Comparison of ENCODE assay signal across 15 mouse cellular contexts in the genomic region with DNA sequence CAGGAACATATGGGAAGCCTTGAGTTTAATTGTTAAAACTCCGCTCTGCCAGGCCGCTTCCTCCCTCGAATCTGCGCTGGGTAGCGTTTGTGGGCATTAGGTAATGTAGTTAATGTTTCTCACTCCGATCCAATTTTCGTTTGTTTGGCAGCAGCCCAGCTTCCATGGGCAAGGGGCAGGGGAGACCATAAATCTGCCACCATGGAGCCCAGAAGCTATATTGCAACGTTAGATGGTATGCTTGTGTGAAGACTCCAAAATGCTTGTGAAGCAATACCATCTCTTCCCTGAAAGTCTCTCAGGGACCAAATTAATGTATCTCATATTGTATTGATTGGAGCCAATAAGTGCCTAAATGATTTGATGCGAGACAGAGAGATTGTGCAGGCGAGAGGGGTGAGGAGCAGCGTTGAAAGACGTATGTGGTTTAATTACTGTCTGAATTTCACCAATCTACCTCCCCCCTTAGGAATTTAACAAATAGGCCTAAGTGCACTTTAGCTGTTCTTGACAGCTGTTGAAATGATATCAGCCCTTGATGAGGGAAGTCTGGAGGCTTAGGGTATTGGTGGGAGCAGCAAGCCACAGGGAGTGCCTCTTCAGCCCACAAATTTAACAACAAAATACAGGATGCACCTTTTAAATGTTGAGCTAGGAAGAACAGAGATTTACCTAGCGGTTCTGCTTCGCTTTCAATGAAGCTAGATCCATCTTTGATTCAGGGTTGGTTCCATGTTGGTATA.
DNase-seq lines count a peak whose midpoint lies in the region; ATAC-seq and TF ChIP-seq lines count a peak whose summit lies in the region.
"Had no signal": no experiment of that assay in that cellular context is flagged by ENCODE, and none has a peak within 500 bp of the region (broad histone marks: within the 10 kb centered on the region; RNA-seq: fewer than 3 reads in every experiment).

No protein-coding gene starts in this region.

- H3K9ac ChIP-seq in forebrain, embryonic 16.5 days (replicated peaks; ENCODE audit: low read depth, low read length): no peak overlapping the region
- no peak overlapping the region for H3K9ac ChIP-seq in forebrain, embryonic 15.5 days (replicated peaks)
- no peak overlapping the region for H3K9ac ChIP-seq in lung, embryonic 16.5 days (ENCODE audit: low read length)
- H3K9ac ChIP-seq in lung, postnatal 0 days (replicated peaks; ENCODE audit: low read depth): no peak overlapping the region
- H3K9ac ChIP-seq: liver, embryonic 14.5 days had no signal

- no peak overlapping the region for H3K4me2 ChIP-seq in forebrain, embryonic 16.5 days (ENCODE audit: low read length)
- no peak overlapping the region for H3K4me2 ChIP-seq in forebrain, embryonic 15.5 days (replicated peaks)
- no peak overlapping the region for H3K4me2 ChIP-seq in lung, embryonic 16.5 days (ENCODE audit: low read depth, low read length)
- no peak overlapping the region for H3K4me2 ChIP-seq in lung, postnatal 0 days (replicated peaks; ENCODE audit: low read depth, low read length)

- no peak for DNase-seq in lung, postnatal 0 days (ENCODE audit: low spot score)
- peak; percentile 14 for DNase-seq in hindlimb bud, embryonic 11.5 days (ENCODE audit: extremely low spot score, low read depth, low spot score)
- DNase-seq in urinary bladder, postnatal 10 days (ENCODE audit: low spot score): no peak
- no peak for DNase-seq in cerebellum, postnatal 14 days
- DNase-seq: adrenal gland, postnatal 10 days; B cell, adult 2 months; heart, postnatal 10 days; kidney, adult 18-20 months; lung, postnatal 4 days; thymus, postnatal 36 days had no signal

- H3K27me3 ChIP-seq in forebrain, embryonic 16.5 days (replicated peaks; ENCODE audit: control insufficient read depth, insufficient read depth, low read length): no peaks in the 10 kb centered on the region
- no peaks in the 10 kb centered on the region for H3K27me3 ChIP-seq in forebrain, embryonic 15.5 days
- H3K27me3 ChIP-seq in lung, embryonic 16.5 days (ENCODE audit: control insufficient read depth, insufficient read depth, low read depth, low read length): no peaks in the 10 kb centered on the region
- no peaks in the 10 kb centered on the region for H3K27me3 ChIP-seq in lung, postnatal 0 days (replicated peaks; ENCODE audit: insufficient read depth, low read length)

- H3K27ac ChIP-seq in forebrain, embryonic 16.5 days (ENCODE audit: low read length): no peak overlapping the region
- H3K27ac ChIP-seq in forebrain, embryonic 15.5 days (replicated peaks): no peak overlapping the region
- H3K27ac ChIP-seq in lung, embryonic 16.5 days (ENCODE audit: low read length): no peak overlapping the region
- H3K27ac ChIP-seq in lung, postnatal 0 days (ENCODE audit: low read length): no peak overlapping the region
- H3K27ac ChIP-seq: liver, embryonic 14.5 days had no signal

- 62% methylated on average over 14 of the region's 14 CpGs for WGBS in forebrain, embryonic 16.5 days
- WGBS in forebrain, embryonic 15.5 days: 65% methylated on average over 14 of the region's 14 CpGs
- WGBS in lung, embryonic 16.5 days: 50% methylated on average over 14 of the region's 14 CpGs
- 56% methylated on average over 14 of the region's 14 CpGs for WGBS in lung, postnatal 0 days

- no peak for TF ChIP-seq CTCF in lung, postnatal 0 days (IDR thresholded peaks at IDR 0.05)

- no peak overlapping the region for H3K4me3 ChIP-seq in forebrain, embryonic 16.5 days (replicated peaks; ENCODE audit: low read length)
- H3K4me3 ChIP-seq in forebrain, embryonic 15.5 days: no peak overlapping the region
- H3K4me3 ChIP-seq in lung, embryonic 16.5 days (ENCODE audit: low read length): no peak overlapping the region
- no peak overlapping the region for H3K4me3 ChIP-seq in lung, postnatal 0 days (ENCODE audit: low read depth, low read length)
- H3K4me3 ChIP-seq: erythroblast, embryonic 14.5 days had no signal

- H3K36me3 ChIP-seq in forebrain, embryonic 16.5 days (ENCODE audit: control insufficient read depth, insufficient read depth): no peaks in the 10 kb centered on the region
- no peaks in the 10 kb centered on the region for H3K36me3 ChIP-seq in forebrain, embryonic 15.5 days
- no peaks in the 10 kb centered on the region for H3K36me3 ChIP-seq in lung, embryonic 16.5 days (ENCODE audit: control insufficient read depth, insufficient read depth, low read length)
- H3K36me3 ChIP-seq in lung, postnatal 0 days (ENCODE audit: insufficient read depth, low read length): no peaks in the 10 kb centered on the region

- peaks cover 6% of the 10 kb centered on the region for H3K4me1 ChIP-seq in forebrain, embryonic 16.5 days (replicated peaks; ENCODE audit: control insufficient read depth, insufficient read depth, low read length)
- peaks cover 5% of the 10 kb centered on the region for H3K4me1 ChIP-seq in forebrain, embryonic 15.5 days
- no peaks in the 10 kb centered on the region for H3K4me1 ChIP-seq in lung, embryonic 16.5 days (replicated peaks; ENCODE audit: control insufficient read depth, insufficient read depth, low read length)
- H3K4me1 ChIP-seq in lung, postnatal 0 days (ENCODE audit: insufficient read depth, low read depth, low read length): no peaks in the 10 kb centered on the region

- no peak for TF ChIP-seq EP300 in lung, postnatal 0 days (IDR thresholded peaks at IDR 0.05)

- no peaks in the 10 kb centered on the region for H3K9me3 ChIP-seq in forebrain, embryonic 16.5 days (ENCODE audit: control insufficient read depth, low read length)
- H3K9me3 ChIP-seq in forebrain, embryonic 15.5 days: no peaks in the 10 kb centered on the region
- H3K9me3 ChIP-seq in lung, embryonic 16.5 days (ENCODE audit: control insufficient read depth, low read length): no peaks in the 10 kb centered on the region
- no peaks in the 10 kb centered on the region for H3K9me3 ChIP-seq in lung, postnatal 0 days (ENCODE audit: low read length)

- ATAC-seq in forebrain, embryonic 16.5 days: 0 out of 2 replicates have a peak, but pooled peaks have one; percentile 26
- no peak for ATAC-seq in forebrain, embryonic 15.5 days (replicated peaks)
- peak; percentile 64; the same call in 1 of the 2 replicates for ATAC-seq in lung, embryonic 16.5 days (ENCODE audit: low read depth)
- no peak for ATAC-seq in lung, postnatal 0 days

Comparison
In these comparisons a context has a peak if more than half of its experiments do, and no peak if none do; other contexts are left out.
1. ATAC-seq: peak in forebrain, embryonic 16.5 days (single experiment) and lung, embryonic 16.5 days (single experiment); none in forebrain, embryonic 15.5 days (single experiment) and lung, postnatal 0 days (single experiment).